In genomic region chr11:112840495-112840828, GRCm38 (mm10) we compare ENCODE assay signal across 10 mouse cellular contexts. TPM values are rescaled to one million over a fixed set of nuclear protein-coding genes. Genes with fewer than 3 reads are reported as not detected.
DNase-seq lines count a peak whose midpoint lies in the region; ATAC-seq and TF ChIP-seq lines count a peak whose summit lies in the region.
"Had no signal": no experiment of that assay in that cellular context is flagged by ENCODE, and none has a peak within 500 bp of the region (broad histone marks: within the 10 kb centered on the region; RNA-seq: fewer than 3 reads in every experiment).

No protein-coding gene starts in this region.

- no peak overlapping the region for H3K27ac ChIP-seq in heart, embryonic 13.5 days (replicated peaks)
- no peak overlapping the region; the same call in 1 of the 2 replicates for H3K27ac ChIP-seq in forebrain, postnatal 0 days (ENCODE audit: low read depth, low read length)
- H3K27ac ChIP-seq in midbrain, embryonic 12.5 days (replicated peaks) = peak overlapping the region; percentile 85
- H3K27ac ChIP-seq in left cerebral cortex, adult 2 months = no peak overlapping the region

- TF ChIP-seq CTCF in forebrain, postnatal 0 days (IDR thresholded peaks at IDR 0.05; ENCODE audit: low read depth) = no peak
- no peak for TF ChIP-seq CTCF in left cerebral cortex, adult 2 months (IDR thresholded peaks at IDR 0.05)

- H3K4me1 ChIP-seq in heart, embryonic 13.5 days = peaks cover 10% of the 10 kb centered on the region
- H3K4me1 ChIP-seq in forebrain, postnatal 0 days (ENCODE audit: insufficient read depth) = peaks cover 6% of the 10 kb centered on the region; the same call in 1 of the 2 replicates
- H3K4me1 ChIP-seq in midbrain, embryonic 12.5 days = peaks cover 18% of the 10 kb centered on the region

- H3K9ac ChIP-seq in heart, embryonic 13.5 days = 0 out of 2 replicates have a peak overlapping the region, but pooled peaks have one; percentile 19
- no peak overlapping the region for H3K9ac ChIP-seq in forebrain, postnatal 0 days
- no peak overlapping the region for H3K9ac ChIP-seq in midbrain, embryonic 12.5 days (replicated peaks)

- ATAC-seq in heart, embryonic 13.5 days (ENCODE audit: extremely low read depth, insufficient number of reproducible peaks, low FRiP score, low TSS enrichment) = no peak
- no peak; the same call in 1 of the 2 replicates for ATAC-seq in forebrain, postnatal 0 days
- peak; percentile 87 for ATAC-seq in midbrain, embryonic 12.5 days (ENCODE audit: low FRiP score, low read depth)

- no peaks in the 10 kb centered on the region for H3K36me3 ChIP-seq in heart, embryonic 13.5 days
- H3K36me3 ChIP-seq in forebrain, postnatal 0 days (ENCODE audit: insufficient read depth) = no peaks in the 10 kb centered on the region
- H3K36me3 ChIP-seq in midbrain, embryonic 12.5 days = no peaks in the 10 kb centered on the region

- DNase-seq in heart, postnatal 10 days = no peak
- peak; percentile 68 for DNase-seq in ES-CJ7 (ENCODE audit: low read depth, low spot score)
- no peak for DNase-seq in forebrain, postnatal 0 days
- no peak for DNase-seq in urinary bladder, adult 2 months (ENCODE audit: low spot score)
- no peak for DNase-seq in left cerebral cortex, adult 2 months (ENCODE audit: extremely low spot score in 1 of 2, low spot score in 2 of 2)
- no peak for DNase-seq in right cerebral cortex, postnatal 25 days
- DNase-seq: adrenal gland, adult 8-10 months; right cerebral cortex, adult 18-20 months had no signal

- intact Hi-C loops in heart, postnatal 10 days (cut with DNase I) = loop anchor here (5.0 kb wide), 1 partner anchor 53 kb away; no protein-coding TSS in a partner anchor
- intact Hi-C loops in left cerebral cortex, adult 2 months (cut with DNase I) = no loop called here

- peak overlapping the region; percentile 41 for H3K4me3 ChIP-seq in heart, embryonic 13.5 days
- H3K4me3 ChIP-seq in forebrain, postnatal 0 days (ENCODE audit: low read depth, low read length) = no peak overlapping the region
- H3K4me3 ChIP-seq in midbrain, embryonic 12.5 days = no peak overlapping the region
- H3K4me3 ChIP-seq in left cerebral cortex, adult 2 months = no peak overlapping the region

- peaks cover 31% of the 10 kb centered on the region for H3K27me3 ChIP-seq in heart, embryonic 13.5 days (replicated peaks)
- H3K27me3 ChIP-seq in forebrain, postnatal 0 days (ENCODE audit: insufficient read depth, low read length) = no peaks in the 10 kb centered on the region
- peaks cover 7% of the 10 kb centered on the region; the same call in 1 of the 2 replicates for H3K27me3 ChIP-seq in midbrain, embryonic 12.5 days

- WGBS in heart, embryonic 13.5 days = 5% methylated on average over 10 of the region's 10 CpGs
- 11% methylated on average over 10 of the region's 10 CpGs for WGBS in forebrain, postnatal 0 days
- 8% methylated on average over 10 of the region's 10 CpGs for WGBS in midbrain, embryonic 12.5 days

- H3K9me3 ChIP-seq in heart, embryonic 13.5 days = no peaks in the 10 kb centered on the region
- H3K9me3 ChIP-seq in forebrain, postnatal 0 days (ENCODE audit: low read length) = no peaks in the 10 kb centered on the region
- H3K9me3 ChIP-seq in midbrain, embryonic 12.5 days = no peaks in the 10 kb centered on the region

- peak overlapping the region; percentile 66 for H3K4me2 ChIP-seq in heart, embryonic 13.5 days
- 0 out of 2 replicates have a peak overlapping the region, but pooled peaks have one; percentile 7 for H3K4me2 ChIP-seq in forebrain, postnatal 0 days (ENCODE audit: low read depth)
- peak overlapping the region; percentile 38 for H3K4me2 ChIP-seq in midbrain, embryonic 12.5 days (replicated peaks)

RNA-seq across cellular contexts. Expression of gene Sox9, which starts 58.4 kb away (rescaled TPM):
- 25.6 and 27.8 TPM in 2 replicates for polyA plus RNA-seq in heart, embryonic 13.5 days (2015; fragmentation: Nextera tagmentation; extraction: Ambion mirVana)
- total RNA-seq in heart, postnatal 10 days (2021) = 1 to 10 TPM; 6.5 to 6.7 TPM
- 5.8 and 6.1 TPM in 2 replicates for total RNA-seq in forebrain, postnatal 0 days (2014; rRNA removed)
- 29.8 and 46.6 TPM in 2 replicates for polyA plus RNA-seq in forebrain, postnatal 0 days (2015; fragmentation: Nextera tagmentation; extraction: Ambion mirVana)
- polyA plus RNA-seq in midbrain, embryonic 12.5 days (2016; fragmentation: Nextera tagmentation; extraction: Ambion mirVana) = 134 and 147 TPM in 2 replicates
- polyA plus RNA-seq in urinary bladder, adult 2 months (2012; rRNA removed) = 0.96 and 1.1 TPM in 2 replicates
- total RNA-seq in left cerebral cortex, adult 2 months (2021) = 10 to 100 TPM; 18.7 to 26.3 TPM

Comparison
In these comparisons a context has a peak if more than half of its experiments do, and no peak if none do; other contexts are left out.
1. H3K4me2 ChIP-seq: peak in every context shown above with its lines; median percentile 66 in heart, embryonic 13.5 days; 38 in midbrain, embryonic 12.5 days; 7 in forebrain, postnatal 0 days.
2. RNA of gene Sox9, which starts 58.4 kb away (polyA plus RNA-seq): 134 to 147 TPM in midbrain, embryonic 12.5 days, 29.8 to 46.6 TPM in forebrain, postnatal 0 days and 25.6 to 27.8 TPM in heart, embryonic 13.5 days; 0.96 to 1.1 TPM in urinary bladder, adult 2 months; every median in the first group is over 10 times any median in the second.